Mouse (Mus musculus) megakaryocyte, adult 5-6 weeks (primary cell): ENCODE measurements around the gene Fhad1. TPM values are rescaled to one million over a fixed set of nuclear protein-coding genes. Genes with fewer than 3 reads are reported as not detected.
"Not testable (repeated sequence)": the region's sequence is repeated elsewhere in the genome, so short reads cannot be mapped to it uniquely, and the experiment has no call there.

Experiments
- ATAC-seq: 2 replicates; pipeline ENCODE4 v1.8.0; 2016; ENCODE audit warnings: mild to moderate bottlenecking, inconsistent platforms; ENCODE audit not compliant: poor library complexity, severe bottlenecking
- total RNA-seq, 2 experiments: library from RNA; stranded (forward) in 1 of 2; stranded (reverse) in 1 of 2; fragments of 153-499, 151-499 nt in 1 of 2; fragments of 221-1000, 200-1000 nt in 1 of 2; gene quantifications; 2 replicates each; pipeline versions ENCODE4 v1.2.3 to v1.2.4; 2015 to 2017

Gene Fhad1
- total RNA-seq (2015) (0.41 TPM in 1 of 2 replicates, not detected in the other), total RNA-seq (2017) (0.41 TPM in 1 of 2 replicates, not detected in the other)

GRCm38 (mm10) chr4:142014659-142015608 is at the start of gene Fhad1:
Fhad1 (minus strand) TSS chr4:142015082.
- ATAC-seq: peak; percentile 46

- ATAC-seq: peak; percentile 77
These were observed 48.2 kb upstream of the Fhad1 start for GRCm38 (mm10) chr4:142063057-142063534.

GRCm38 (mm10) chr4:142061485-142062240 is 46.8 kb upstream of the Fhad1 start:
- no peak for ATAC-seq

- no peak for ATAC-seq
These were observed 45.8 kb upstream of the Fhad1 start for GRCm38 (mm10) chr4:142060455-142061378.

GRCm38 (mm10) chr4:142059841-142060193 is 44.9 kb upstream of the Fhad1 start:
- no peak for ATAC-seq

GRCm38 (mm10) chr4:142059113-142059840 is 44.4 kb upstream of the Fhad1 start:
- ATAC-seq: no peak

- ATAC-seq: 0 out of 2 replicates have a peak, but pooled peaks have one; percentile 36
These were observed 42.8 kb upstream of the Fhad1 start for GRCm38 (mm10) chr4:142057529-142058216.

GRCm38 (mm10) chr4:142055600-142055999 is 40.7 kb upstream of the Fhad1 start:
- ATAC-seq: no peak

- ATAC-seq: peak; percentile 27; the same call in 1 of the 2 replicates
These were observed 39.7 kb upstream of the Fhad1 start for GRCm38 (mm10) chr4:142054580-142054979.

- ATAC-seq: peak; percentile 45
These were observed 39.0 kb upstream of the Fhad1 start for GRCm38 (mm10) chr4:142053661-142054448.

GRCm38 (mm10) chr4:142053261-142053660 is 38.4 kb upstream of the Fhad1 start:
- ATAC-seq: peak; percentile 53

- ATAC-seq: no peak
These were observed 37.7 kb upstream of the Fhad1 start for GRCm38 (mm10) chr4:142052391-142053132.

GRCm38 (mm10) chr4:142051883-142052282 is 37.0 kb upstream of the Fhad1 start:
- ATAC-seq: not testable (repeated sequence)

- no peak for ATAC-seq
These were observed 35.1 kb upstream of the Fhad1 start for GRCm38 (mm10) chr4:142049963-142050362.

GRCm38 (mm10) chr4:142048391-142048790 is 33.5 kb upstream of the Fhad1 start:
- no peak for ATAC-seq

- no peak for ATAC-seq
These were observed 32.1 kb upstream of the Fhad1 start for GRCm38 (mm10) chr4:142047005-142047404.

- ATAC-seq: no peak
These were observed 31.6 kb upstream of the Fhad1 start for GRCm38 (mm10) chr4:142046496-142046895.
